Mouse (Mus musculus) stomach, postnatal 0 days (tissue): ENCODE measurements around the gene Gm4070. TPM values are rescaled to one million over a fixed set of nuclear protein-coding genes. Genes with fewer than 3 reads are reported as not detected.
"Not testable (repeated sequence)": the region's sequence is repeated elsewhere in the genome, so short reads cannot be mapped to it uniquely, and the experiment has no call there.

ENCODE experiments used
- ATAC-seq: fragments of 200-750 bp; cut with Nextera tagmentation; 2 replicates; pipeline ENCODE4 v1.8.0; 2017; ENCODE audit not compliant: low FRiP score, low TSS enrichment
- DNase-seq: peaks from one replicate; pipeline ENCODE4 v3.0.0-alpha.2; 2016; ENCODE audit warnings: low spot score
- H3K27ac ChIP-seq: fragments of 300-500 bp; sonication (generic); replicated peaks from 2 replicates; pipeline ENCODE4 v1.5.1; 2014; ENCODE audit warnings: mild to moderate bottlenecking, control low read depth
- H3K27me3 ChIP-seq: fragments of 300-500 bp; sonication (generic); 2 replicates; pipeline ENCODE4 v1.6.1; 2014; ENCODE audit warnings: low read length; ENCODE audit not compliant: control insufficient read depth, insufficient read depth
- H3K36me3 ChIP-seq: fragments of 300-500 bp; sonication (generic); 2 replicates; pipeline ENCODE4 v1.6.1; 2014; ENCODE audit warnings: low read length, mixed read lengths; ENCODE audit not compliant: control insufficient read depth, insufficient read depth
- H3K4me1 ChIP-seq: fragments of 300-500 bp; sonication (generic); replicated peaks from 2 replicates; pipeline ENCODE4 v1.6.1; 2014; ENCODE audit warnings: antibody characterized with exemption; ENCODE audit not compliant: control insufficient read depth, insufficient read depth
- H3K4me2 ChIP-seq: fragments of 300-500 bp; sonication (generic); replicated peaks from 2 replicates; pipeline ENCODE4 v1.6.1; 2014; ENCODE audit warnings: low read depth, mild to moderate bottlenecking, control low read depth, moderate library complexity
- H3K4me3 ChIP-seq: fragments of 300-500 bp; sonication (generic); 2 replicates; pipeline ENCODE4 v1.5.1; 2014; ENCODE audit warnings: low read depth, low read length, control low read depth
- H3K9ac ChIP-seq: fragments of 300-500 bp; sonication (generic); 2 replicates; pipeline ENCODE4 v1.6.1; 2014; ENCODE audit warnings: mild to moderate bottlenecking, low read length, control low read depth, mixed read lengths
- H3K9me3 ChIP-seq: fragments of 300-500 bp; sonication (generic); 2 replicates; pipeline ENCODE4 v1.6.1; 2016; ENCODE audit warnings: low read length; ENCODE audit not compliant: control insufficient read depth
- whole genome bisulfite sequencing: fragments of 180-500 bp; shearing (Covaris S2); extraction: QIAGEN DNeasy Blood & Tissue Kit; methylation state at CpG from one replicate; pipeline ENCODE4 v1.1.7; 2014; 5-methylcytosine and 5-hydroxymethylcytosine counted together
- polyA plus RNA-seq: library from polyadenylated mRNA; unstranded; fragments of >200 nt; fragmentation: Nextera tagmentation; extraction: Ambion mirVana; gene quantifications from 2 replicates; pipeline ENCODE4 v1.2.1, GENCODE M21; 2015

Gm4070 gene
- 0.22 and 0.30 TPM in 2 replicates for polyA plus RNA-seq

- H3K27ac ChIP-seq, H3K9ac ChIP-seq, H3K36me3 ChIP-seq, H3K27me3 ChIP-seq, H3K9me3 ChIP-seq, DNase-seq, ATAC-seq, H3K4me3 ChIP-seq, H3K4me2 ChIP-seq, H3K4me1 ChIP-seq: not testable (repeated sequence)
- WGBS: 57% methylated on average over 1 of the region's 1 CpGs
Observed at GRCm38 (mm10) chr7:105953812-105954211, at the start of gene Gm4070. Gene Gm4070 (minus strand): TSS chr7:105953967.

GRCm38 (mm10) chr7:105954540-105954939 is 773 bp upstream of the Gm4070 start:
- H3K4me2 ChIP-seq, DNase-seq, H3K4me3 ChIP-seq, ATAC-seq, H3K9me3 ChIP-seq, H3K9ac ChIP-seq, H3K36me3 ChIP-seq, H3K27ac ChIP-seq, H3K27me3 ChIP-seq, H3K4me1 ChIP-seq: not testable (repeated sequence)

GRCm38 (mm10) chr7:105952408-105952807 is 1.4 kb downstream of the Gm4070 start:
- not testable (repeated sequence) for H3K27me3 ChIP-seq, H3K4me2 ChIP-seq, H3K9me3 ChIP-seq, DNase-seq, H3K9ac ChIP-seq, H3K4me3 ChIP-seq, H3K36me3 ChIP-seq, H3K4me1 ChIP-seq, H3K27ac ChIP-seq
- WGBS: no CpG with 5 or more reads among the region's 5 CpGs
- 0 out of 2 replicates have a peak, but pooled peaks have one; percentile 38 for ATAC-seq

- not testable (repeated sequence) for ATAC-seq, H3K27ac ChIP-seq, H3K9me3 ChIP-seq, H3K4me3 ChIP-seq, H3K27me3 ChIP-seq, H3K4me1 ChIP-seq, H3K9ac ChIP-seq, H3K4me2 ChIP-seq, DNase-seq, H3K36me3 ChIP-seq
- 83% methylated on average over 1 of the region's 3 CpGs for WGBS
Observed at GRCm38 (mm10) chr7:105945238-105945637, 8.5 kb downstream of the Gm4070 start.

GRCm38 (mm10) chr7:105932132-105932531 is 21.6 kb downstream of the Gm4070 start:
- ATAC-seq, H3K27me3 ChIP-seq: not testable (repeated sequence)

GRCm38 (mm10) chr7:105883588-105884336 is 70.0 kb downstream of the Gm4070 start:
- H3K27me3 ChIP-seq, H3K36me3 ChIP-seq, H3K4me1 ChIP-seq, ATAC-seq, H3K27ac ChIP-seq, H3K9ac ChIP-seq, H3K4me2 ChIP-seq, H3K9me3 ChIP-seq, H3K4me3 ChIP-seq, DNase-seq: not testable (repeated sequence)
- WGBS: no CpG with 5 or more reads among the region's 2 CpGs

More at GRCm38 (mm10) chr7:105932132-105932531, 21.6 kb downstream of the Gm4070 start:
- no CpG with 5 or more reads among the region's 1 CpGs for WGBS
- H3K4me3 ChIP-seq, H3K27ac ChIP-seq, H3K4me1 ChIP-seq, H3K4me2 ChIP-seq, H3K9me3 ChIP-seq, H3K9ac ChIP-seq, DNase-seq, H3K36me3 ChIP-seq: not testable (repeated sequence)

- 50% methylated on average over 1 of the region's 2 CpGs for WGBS
- H3K27me3 ChIP-seq, DNase-seq, H3K9ac ChIP-seq, H3K36me3 ChIP-seq, H3K4me1 ChIP-seq, H3K4me3 ChIP-seq, ATAC-seq, H3K27ac ChIP-seq, H3K4me2 ChIP-seq, H3K9me3 ChIP-seq: not testable (repeated sequence)
Observed at GRCm38 (mm10) chr7:105879717-105880484, 73.9 kb downstream of the Gm4070 start.

GRCm38 (mm10) chr7:105855718-105856560 is 97.8 kb downstream of the Gm4070 start:
- no CpG with 5 or more reads among the region's 2 CpGs for WGBS
- H3K4me1 ChIP-seq, H3K4me2 ChIP-seq, DNase-seq, H3K9me3 ChIP-seq, ATAC-seq, H3K36me3 ChIP-seq, H3K27me3 ChIP-seq, H3K4me3 ChIP-seq, H3K9ac ChIP-seq, H3K27ac ChIP-seq: not testable (repeated sequence)
